Mouse (Mus musculus) hindlimb bud, embryonic 11.5 days (tissue): Measurements from ENCODE around the gene Crybb3.
"Not testable (repeated sequence)": the region's sequence is repeated elsewhere in the genome, so short reads cannot be mapped to it uniquely, and the experiment has no call there.

Source experiments
- DNase-seq: peaks from one replicate; pipeline ENCODE4 v3.0.0-alpha.2; 2012; ENCODE audit warnings: low read depth, low spot score; ENCODE audit errors: extremely low spot score

Gene Crybb3

DNA sequence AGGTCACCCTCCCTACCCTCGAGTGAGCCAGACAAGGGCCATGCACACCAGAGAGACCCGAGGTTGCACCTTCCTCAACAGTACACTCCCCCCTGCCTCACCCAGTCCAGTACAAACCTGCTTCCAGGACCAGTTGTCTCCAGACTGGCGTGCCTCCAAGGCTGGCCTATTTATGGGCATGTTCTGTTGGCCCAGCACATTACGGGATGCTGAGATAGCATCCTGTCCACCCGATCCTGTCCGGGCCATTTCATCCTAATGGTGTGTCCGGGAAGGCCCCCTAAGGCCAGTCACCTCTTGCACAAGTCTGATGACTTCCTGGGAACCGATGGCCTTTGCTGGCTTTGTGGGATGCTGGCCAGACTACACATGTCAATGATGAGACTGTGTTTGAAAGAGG lies at the start of gene Crybb3:
Gene Crybb3, minus strand, starts transcription at position 146 of the 400 bp plus-strand sequence.
- no peak for DNase-seq

DNA sequence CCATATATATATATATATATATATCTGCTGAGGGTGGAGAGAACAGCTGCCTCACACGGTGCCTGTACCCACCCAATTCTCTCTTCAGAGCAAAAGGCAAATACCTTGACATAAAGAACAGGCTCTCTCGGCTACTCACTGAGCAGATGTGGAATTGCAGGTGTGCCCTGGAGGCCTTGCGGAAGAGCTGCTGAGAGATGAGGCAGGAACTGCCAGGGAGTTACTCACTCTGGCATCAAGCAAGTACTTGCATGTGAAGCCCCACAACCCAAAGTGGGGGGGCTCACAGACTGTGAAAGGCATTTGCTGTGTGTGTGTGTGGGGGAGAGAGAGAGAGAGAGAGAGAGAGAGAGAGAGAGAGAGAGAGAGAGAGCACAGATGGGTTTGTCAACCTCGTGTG lies 47.0 kb upstream of the Crybb3 start:
- no peak for DNase-seq

DNA sequence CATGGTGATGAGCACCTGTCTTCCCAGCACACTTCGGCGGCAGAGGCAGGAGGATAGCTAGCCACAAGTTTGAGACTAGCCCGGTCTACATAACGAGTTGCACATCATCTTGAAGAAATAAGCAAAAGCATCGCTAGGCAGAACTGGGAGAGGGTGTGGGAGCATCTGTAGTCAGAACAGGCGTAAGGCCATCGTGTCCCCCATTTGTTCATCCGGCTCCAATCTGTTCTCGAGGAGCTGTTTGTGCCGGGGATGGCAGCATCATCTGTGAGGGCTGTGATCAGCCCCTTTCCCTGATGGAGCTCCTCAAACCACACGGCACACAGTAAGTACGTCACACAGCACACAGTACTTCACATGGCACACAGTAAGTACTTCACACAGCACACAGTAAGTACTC lies 45.1 kb upstream of the Crybb3 start:
- no peak for DNase-seq

DNA sequence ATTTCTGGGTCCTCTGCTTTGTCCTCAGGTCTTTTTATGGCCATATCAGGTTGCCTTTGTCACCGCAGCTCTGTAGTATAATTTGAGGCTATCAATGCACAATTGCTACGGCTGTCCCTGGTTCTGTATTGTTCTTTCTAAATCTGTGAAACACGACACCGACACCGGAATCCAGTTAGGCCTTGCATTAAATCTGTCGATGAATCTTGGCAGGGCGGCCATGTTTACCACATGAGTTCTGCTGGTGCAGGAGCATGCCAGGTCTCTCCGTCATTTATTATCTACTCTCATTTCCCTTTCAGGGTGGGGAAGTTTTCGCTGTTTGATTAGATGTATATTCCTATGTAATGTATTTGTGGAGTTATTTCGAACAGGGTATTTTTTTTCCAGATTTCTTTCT lies 42.3 kb upstream of the Crybb3 start:
- DNase-seq, result no peak

DNA sequence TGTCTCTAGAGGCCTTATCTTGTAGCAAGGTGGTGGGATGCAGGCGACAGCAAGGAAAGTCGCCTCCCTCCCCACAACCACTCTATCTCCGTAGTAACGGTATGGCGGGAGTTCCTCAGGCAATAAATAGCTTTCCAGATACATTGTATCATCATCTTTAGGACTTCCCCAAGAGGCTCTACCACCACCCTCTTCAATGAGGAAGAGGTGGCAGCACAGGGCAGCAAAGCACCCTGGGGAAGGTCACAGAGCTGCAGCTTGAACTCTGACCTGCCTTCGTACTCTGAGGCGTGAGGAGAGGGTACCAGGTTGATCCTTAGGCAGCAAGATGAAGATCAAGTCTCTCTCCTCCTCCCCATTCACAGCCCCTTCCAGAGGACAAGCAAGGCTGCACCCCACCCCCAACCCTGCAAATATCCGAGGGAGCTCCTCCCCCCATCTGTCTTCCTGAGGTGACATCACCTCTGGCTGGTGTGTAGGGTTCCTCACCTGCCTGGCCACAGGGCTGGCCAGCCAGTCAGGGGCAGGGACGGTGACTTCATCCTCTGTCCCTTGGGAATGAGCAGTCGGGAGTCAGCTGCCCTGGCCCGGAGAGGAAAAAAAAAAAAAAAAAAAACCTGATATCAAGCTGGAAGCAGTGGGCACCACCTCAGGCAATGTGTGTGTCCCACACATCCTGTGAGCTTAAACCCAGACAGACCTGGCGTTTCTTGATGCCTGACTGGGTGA lies 41.1 kb upstream of the Crybb3 start:
- no peak for DNase-seq

DNA sequence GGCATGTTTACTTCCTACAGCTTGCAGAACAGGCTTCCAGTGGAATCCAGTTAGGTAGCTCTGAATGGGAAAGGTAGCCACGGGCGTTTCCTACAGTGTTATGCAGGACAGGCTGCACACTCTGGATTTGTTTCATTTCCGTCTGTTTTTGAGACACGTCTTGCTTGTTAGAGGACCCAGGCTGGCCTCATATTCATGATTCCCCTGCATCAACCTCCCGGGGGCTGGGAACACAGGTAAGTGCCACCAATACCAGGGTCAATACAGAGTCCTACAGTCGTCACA lies 40.1 kb upstream of the Crybb3 start:
- DNase-seq, result no peak

DNA sequence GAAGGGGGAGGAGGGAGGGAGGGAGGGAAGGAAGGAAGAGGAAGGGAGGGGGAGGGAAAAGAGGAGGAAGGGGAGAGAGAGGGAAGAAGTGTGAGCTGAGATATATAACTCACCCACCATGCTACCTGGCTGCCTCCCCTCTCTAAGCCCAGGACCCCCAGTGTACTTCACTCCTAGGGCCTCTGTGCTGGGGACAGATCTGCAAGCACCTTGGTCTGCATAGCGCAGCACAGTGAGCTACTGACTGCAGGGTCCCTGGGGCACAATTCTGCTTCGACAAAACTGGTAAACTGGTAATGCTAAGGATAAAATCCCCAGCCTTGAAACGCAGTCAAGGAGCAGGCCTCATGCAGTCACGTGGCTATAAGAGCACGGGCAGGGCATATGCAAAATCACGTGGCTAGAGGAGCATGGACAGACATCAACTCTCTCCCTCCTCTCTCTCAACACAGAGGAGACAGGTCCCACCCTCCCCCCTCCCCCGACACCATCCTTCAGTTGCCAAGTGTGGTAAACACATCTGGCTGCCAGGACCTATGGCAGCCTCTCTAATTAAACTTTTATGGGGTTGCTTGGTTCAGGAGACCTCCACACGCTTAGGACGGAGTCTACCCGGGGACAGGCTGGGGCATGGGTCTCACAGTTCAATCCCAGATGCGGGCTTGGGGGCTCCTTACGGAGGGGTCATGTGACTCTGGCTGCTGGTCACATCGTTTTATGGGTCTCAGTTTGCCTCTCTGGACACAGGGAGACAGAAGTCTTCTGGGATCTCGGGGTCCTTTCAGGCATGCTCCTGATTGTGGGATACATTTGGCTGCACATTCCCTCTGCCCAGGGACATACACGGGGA lies 39.6 kb upstream of the Crybb3 start:
- DNase-seq, result no peak

DNA sequence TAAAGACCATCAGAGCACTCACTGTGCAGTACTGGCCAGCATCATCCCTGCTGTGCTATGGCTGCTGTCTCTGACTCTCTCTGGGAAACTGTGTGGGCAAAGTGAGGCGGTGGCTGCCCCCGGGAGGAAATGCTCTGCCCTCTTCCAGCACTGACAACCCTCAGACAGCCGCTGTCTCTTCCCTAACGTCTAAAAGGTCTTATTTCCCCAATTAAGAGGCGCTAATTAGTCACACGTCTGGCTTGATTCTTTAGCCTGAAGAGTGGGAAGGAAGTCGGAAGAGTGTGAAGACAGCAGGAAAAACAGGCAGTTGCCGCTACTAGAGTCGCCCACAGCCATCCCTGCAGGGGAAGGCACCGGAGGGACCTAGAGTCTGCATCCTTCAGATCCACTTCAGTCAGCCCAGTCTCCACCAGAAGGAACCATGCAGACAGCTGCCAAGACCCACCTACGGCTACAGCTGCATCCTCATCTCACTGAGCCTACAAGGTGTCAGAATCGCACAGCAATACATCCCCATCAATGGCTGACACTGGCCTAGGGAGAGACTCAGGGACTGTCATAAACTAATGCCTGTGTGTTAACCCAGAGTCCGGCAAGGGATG lies 38.6 kb upstream of the Crybb3 start:
- DNase-seq, result no peak

DNA sequence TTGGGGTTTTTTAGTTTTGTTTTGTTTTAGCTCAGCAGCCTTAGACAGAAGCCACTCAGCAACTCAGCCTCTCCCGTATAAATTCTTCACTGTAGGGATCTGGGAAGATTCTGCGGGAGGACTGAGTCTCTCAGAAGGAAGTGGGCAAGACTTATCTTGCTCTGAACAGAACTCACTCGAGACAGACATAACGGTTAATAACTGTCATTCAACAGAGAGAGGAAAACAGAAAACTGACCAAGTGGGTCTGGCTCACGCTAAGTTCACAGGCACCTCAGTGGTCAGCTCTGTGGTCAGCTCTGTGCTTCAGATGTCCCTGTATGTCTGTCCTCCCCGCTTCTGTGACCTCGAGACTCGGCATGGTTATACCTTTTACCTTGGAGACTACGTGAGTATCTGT lies 37.9 kb upstream of the Crybb3 start:
- no peak for DNase-seq

DNA sequence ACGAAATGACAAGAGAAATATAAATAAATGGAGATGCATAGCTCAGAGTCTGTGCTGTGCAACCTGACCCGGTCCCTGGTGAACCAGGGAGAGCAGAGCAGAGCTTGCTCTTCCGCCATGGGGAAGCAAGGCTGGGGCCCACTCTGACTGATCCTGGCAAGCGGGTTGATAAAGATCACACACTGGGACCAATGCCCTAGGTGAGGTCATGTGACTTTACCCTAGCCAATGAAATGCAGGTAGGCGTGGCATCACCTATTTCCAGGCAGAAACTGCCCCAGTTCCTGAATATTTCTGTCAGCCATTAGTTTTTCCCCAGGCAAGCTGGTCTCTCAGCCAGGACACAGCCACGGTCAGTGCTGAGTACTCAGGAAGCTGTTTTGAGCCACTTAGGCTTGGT lies 37.3 kb upstream of the Crybb3 start:
- DNase-seq, result no peak

DNA sequence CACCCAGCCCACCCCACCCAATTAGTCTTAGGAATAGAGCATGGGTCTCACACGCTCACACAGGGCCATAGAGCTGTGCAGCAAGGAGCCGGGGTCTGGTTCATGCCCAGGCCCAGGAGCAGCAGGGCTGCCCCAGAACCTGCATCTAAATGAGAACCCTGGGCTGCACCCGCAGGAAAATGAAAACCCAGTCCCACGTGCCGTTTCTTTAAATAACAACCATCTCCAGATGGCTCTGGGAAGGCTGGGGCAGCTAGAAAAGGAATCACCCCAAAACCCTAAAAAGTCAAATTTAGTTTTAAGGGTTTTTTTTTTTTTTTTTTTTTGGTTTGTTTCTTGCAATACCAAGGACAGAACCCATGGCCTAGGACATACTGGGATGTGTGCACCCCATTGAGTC lies 36.0 kb upstream of the Crybb3 start:
- DNase-seq, result no peak

DNA sequence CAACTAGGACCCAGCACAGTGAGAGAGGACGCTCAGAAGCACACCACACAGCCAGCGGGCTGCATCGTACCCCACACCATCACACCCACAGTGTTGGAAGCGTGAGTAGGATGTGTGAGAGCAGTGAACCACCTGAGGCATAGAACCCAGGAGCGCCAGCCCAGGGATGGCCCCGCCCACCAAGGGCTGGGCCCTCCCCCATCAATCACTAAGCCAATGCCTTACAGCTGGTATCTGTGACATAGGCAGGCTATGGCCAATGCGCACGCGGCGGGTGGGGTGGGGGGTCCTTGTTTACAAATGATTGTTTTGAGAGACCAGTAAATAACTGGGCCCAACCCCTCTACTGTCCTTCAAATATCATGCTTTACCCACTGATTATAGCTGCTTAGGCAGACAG lies 34.5 kb upstream of the Crybb3 start:
- no peak for DNase-seq

DNA sequence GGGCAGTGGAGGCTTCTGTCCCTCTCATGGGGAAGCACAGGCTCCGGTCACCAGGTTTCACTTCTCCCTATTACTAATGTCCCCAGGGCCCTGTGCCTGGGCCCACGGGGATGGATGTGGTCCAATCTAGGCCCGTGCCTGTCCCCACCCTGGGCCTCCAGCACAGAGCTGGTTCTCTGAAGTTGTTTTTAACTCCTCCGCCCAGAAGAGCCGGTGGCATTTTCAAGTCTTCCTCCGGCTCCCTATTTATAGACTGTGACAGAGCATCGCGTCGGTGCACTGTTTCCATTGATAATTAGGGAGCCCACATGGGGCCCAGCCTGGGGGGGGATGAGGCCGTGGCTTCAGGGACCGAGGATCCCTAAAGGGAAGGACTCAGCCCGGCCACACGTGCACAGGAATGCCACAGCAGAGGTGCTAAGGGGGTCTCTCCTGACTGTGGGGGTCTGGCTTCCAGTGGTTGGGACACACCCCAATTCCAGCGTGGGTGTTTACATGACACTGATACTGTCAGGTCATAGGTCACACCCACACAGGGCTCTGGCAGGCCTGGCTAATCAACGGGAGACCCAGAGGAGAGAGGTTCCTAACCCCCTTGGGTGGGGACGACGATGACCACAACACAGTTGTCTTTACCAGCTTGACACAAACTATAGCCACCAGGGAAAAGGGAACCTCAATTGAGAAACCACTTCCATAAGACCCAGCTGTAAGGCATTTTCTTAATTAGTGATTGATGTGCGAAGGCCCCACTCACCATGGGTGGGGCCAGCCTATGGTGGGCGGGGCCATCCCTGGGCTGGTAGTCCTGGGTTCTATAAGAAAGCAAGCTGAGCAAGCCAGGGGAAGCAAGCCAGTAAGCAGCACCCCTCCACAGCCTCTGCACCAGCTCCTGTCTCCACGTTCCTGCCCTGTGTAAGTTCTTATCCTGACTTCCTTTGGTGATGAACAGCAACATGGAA lies 33.2 kb upstream of the Crybb3 start:
- no peak for DNase-seq

DNA sequence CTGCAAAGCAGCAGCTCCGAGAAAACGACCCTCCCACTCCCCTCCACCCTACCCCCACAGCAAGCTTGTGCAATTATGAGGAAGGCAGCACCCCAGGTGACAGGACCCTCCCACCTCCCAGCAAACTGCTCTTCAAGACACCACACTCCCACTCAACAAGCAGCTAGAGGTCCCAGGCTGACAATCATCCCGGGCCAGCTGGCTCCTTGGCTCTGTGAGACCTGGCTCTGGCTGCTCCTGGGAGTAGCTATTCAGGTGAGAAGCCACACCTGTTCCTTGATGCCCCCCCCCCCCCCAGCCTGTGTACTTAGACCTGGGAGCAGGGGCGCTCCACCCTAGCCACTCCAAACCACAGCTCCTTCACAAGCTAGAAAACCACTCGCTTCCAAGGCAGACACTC lies 31.7 kb upstream of the Crybb3 start:
- no peak for DNase-seq

DNA sequence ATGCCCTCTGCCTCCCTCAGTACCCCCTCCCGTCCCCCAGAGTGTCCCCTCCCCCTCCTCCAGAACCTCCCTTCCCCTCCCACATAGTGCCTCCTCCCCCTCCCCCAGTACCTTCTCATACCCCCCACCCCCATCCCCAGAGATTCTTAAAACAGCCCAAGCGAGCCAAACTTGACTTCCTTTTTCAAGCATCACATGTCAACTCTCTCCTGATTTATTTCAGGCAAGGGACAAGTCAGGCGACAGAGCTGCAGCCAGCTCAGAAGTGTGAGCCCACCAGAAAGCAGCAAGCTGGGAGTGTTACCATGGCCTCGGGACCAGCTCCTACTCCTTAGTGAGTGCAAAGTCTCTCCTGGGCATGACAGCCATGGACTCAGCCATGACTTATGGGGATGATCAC lies 30.0 kb upstream of the Crybb3 start:
- no peak for DNase-seq

DNA sequence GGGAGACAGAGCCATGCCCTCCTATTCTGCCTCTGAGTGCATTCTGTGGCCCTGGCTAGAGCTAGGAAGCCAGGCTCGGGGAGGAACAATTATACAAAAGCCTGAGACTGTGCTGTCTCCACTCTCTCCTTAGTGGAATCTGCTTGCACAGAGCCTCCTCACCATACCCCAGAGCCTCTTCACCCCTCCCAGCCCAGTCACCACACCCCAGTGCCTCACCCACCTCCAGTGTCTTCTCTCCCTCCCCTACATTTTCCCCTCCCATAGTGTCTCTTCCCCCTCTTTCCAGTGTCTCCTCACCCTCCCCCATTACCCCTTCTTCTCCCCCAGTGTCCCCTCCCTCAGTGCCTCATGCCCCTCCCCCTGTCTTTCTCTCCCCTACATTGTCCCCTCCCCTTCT lies 29.5 kb upstream of the Crybb3 start:
- no peak for DNase-seq

DNA sequence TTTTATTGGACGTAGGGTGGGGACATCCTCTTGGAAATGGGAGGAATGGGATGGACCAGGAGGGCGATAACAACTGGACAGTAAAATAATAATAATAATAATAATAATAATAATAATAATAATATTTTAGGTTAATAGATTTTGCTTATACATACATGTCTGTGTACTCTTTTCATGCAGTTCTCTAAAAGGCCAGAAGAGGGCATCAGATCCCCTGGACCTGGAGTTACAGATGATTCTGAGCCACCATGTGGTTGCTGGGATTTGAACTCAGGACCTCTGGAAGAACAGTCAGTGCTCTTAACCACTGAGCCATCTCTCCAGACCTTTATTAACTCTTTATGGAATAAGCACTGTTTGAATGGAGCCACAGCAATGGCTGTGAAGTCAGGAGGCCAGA lies 28.3 kb upstream of the Crybb3 start:
- DNase-seq, result not testable (repeated sequence)

DNA sequence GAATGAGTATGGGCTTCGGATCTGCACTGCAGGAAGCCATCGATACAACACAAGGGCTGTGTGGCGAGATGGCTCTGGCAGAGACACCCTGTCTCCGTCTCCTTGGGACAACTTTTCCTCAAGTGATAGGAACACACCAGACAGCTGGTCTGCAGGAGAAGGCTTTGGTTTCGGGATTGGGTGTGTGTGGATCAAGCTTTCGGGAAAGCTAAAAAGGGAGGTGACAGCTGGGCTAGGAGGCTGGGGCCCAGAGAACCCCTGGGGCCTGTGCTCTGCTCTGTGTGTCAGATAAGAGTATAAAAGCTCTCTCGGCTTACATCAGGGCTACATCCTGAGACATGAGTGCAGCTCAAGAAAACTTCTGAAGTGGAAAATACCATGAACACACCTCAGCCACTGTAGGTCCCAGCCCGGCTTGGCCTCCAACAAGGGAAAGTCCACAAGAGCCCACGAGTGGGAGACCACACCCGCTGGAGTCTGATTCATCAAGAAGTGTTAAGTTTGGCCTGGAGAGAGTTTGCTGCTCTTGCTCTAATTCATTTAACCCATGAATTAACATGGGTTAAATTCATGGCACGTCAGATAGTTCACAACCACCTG lies 26.9 kb upstream of the Crybb3 start:
- DNase-seq, result no peak

DNA sequence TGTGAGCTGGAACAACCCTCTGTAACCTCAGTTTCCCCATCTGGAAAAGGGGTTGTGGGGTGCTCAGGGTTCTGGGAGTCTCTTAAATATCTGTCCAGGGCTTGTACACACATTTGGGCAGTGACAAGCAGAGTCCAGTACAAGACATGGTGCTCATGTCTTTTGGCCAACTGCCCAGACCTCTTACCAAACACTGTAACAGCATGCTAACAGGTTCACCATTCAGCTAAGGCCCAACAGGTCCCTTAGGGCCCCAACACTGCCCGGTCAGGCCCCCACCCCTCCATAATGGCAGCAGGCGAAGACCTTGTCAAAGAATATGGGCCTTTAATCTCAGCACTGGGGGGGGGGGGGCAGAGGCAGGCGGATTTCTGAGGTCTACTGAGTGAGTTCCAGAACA lies 26.3 kb upstream of the Crybb3 start:
- no peak for DNase-seq

DNA sequence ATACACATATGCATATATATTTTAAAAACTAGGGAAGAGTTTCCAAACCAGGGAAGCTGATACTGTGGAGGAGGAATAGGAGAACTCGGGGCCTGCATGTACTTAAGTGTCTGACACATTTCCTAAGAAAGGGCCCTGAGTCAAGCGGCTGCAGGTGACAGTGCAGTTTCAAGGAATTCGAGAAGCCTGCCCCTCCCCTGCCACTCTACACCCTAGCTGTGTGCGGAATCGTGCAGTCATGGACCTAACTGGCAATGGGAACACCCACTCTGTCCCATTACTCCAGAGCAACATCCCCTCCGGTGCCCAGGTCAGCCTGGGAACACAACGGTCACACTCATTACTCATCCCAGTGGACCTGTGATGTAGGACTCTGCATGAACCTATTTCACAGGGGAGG lies 25.2 kb upstream of the Crybb3 start:
- DNase-seq, result no peak

DNA sequence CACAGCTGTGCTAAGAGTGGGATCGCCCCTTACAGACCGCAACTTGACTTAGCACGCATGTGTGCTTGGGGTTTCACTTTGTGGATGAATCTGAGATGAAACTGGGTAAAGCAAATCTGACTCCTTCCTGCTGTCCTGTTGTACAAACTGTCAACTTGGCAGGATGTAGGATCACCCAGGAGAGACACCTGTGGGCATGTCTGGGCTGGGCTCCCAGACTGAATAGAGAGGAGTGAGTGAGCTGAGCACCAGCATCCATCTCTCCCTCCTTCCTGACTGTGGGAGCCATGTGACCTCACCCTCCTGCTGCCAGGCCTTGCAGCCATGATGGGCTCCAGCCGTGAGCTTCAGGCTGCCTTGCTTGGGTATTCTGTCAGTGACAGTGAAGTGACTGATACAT lies 24.1 kb upstream of the Crybb3 start:
- DNase-seq, result no peak
